Mouse (Mus musculus) liver, embryonic 15.5 days (tissue): ENCODE results near the gene Itih2. TPM values are rescaled to one million over a fixed set of nuclear protein-coding genes. Genes with fewer than 3 reads are reported as not detected.

ENCODE experiments used
- ATAC-seq: fragments of 200-750 bp; cut with Nextera tagmentation; 2 replicates; pipeline ENCODE4 v1.8.0; 2017; ENCODE audit warnings: moderate number of reproducible peaks, mild to moderate bottlenecking, moderate library complexity; ENCODE audit not compliant: insufficient read depth
- H3K27ac ChIP-seq: fragments of 300-500 bp; sonication (generic); replicated peaks from 2 replicates; pipeline ENCODE4 v1.5.1; 2015; ENCODE audit warnings: mild to moderate bottlenecking, inconsistent platforms
- H3K27me3 ChIP-seq: fragments of 300-500 bp; sonication (generic); 2 replicates; pipeline ENCODE4 v1.6.1; 2015; ENCODE audit warnings: mild to moderate bottlenecking, inconsistent platforms
- H3K36me3 ChIP-seq: fragments of 300-500 bp; sonication (generic); replicated peaks from 2 replicates; pipeline ENCODE4 v1.6.1; 2015; ENCODE audit warnings: moderate library complexity, mild to moderate bottlenecking, inconsistent platforms
- H3K4me1 ChIP-seq: fragments of 300-500 bp; sonication (generic); replicated peaks from 2 replicates; pipeline ENCODE4 v1.6.1; 2015; ENCODE audit warnings: inconsistent platforms
- H3K4me2 ChIP-seq: fragments of 300-500 bp; sonication (generic); 2 replicates; pipeline ENCODE4 v1.6.1; 2015; ENCODE audit warnings: moderate library complexity, mild to moderate bottlenecking, inconsistent platforms
- H3K4me3 ChIP-seq: fragments of 300-500 bp; sonication (generic); replicated peaks from 2 replicates; pipeline ENCODE4 v1.5.1; 2015; ENCODE audit warnings: mild to moderate bottlenecking, inconsistent platforms
- H3K9ac ChIP-seq: fragments of 300-500 bp; sonication (generic); 2 replicates; pipeline ENCODE4 v1.6.1; 2015; ENCODE audit warnings: moderate library complexity, mild to moderate bottlenecking, inconsistent platforms
- H3K9me3 ChIP-seq: fragments of 300-500 bp; sonication (generic); replicated peaks from 2 replicates; pipeline ENCODE4 v1.6.1; 2016; ENCODE audit warnings: inconsistent platforms
- WGBS: fragments of 180-500 bp; shearing (Covaris S2); methylation state at CpG from one replicate; pipeline ENCODE4 v1.1.7; 2015; ENCODE audit warnings: mixed read lengths; ENCODE audit not compliant: insufficient replicate concordance; 5-methylcytosine and 5-hydroxymethylcytosine counted together
- polyA plus RNA-seq: library from polyadenylated mRNA; unstranded; fragments of >200 nt; fragmentation: Nextera tagmentation; extraction: Ambion mirVana; gene quantifications from 2 replicates; pipeline ENCODE4 v1.2.1, GENCODE M21; 2015

Gene Itih2
- polyA plus RNA-seq, 1 experiment from 2014 or later = 310 TPM

DNA sequence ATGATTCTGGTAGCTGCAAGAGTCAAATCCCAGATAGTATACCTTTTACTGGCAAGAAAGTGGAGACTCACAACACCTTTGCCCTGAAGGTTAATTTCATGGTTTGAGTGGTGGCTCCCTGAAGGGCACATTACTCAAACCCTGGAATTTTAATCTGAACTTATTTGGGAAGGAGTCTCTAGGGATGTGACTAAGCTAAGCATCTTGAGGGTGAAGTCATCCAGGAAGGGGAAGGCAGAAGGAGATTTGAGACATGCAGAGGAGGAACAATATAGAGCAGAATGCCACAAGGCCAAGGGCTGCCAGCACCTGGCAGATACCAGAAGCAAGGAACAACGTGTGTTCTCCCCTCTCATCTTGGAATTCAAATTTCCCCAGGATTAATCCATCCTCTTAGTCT lies 12.4 kb downstream of the Itih2 start:
- no peaks in the 10 kb centered on the region for H3K9me3 ChIP-seq
- ATAC-seq = no peak
- H3K9ac ChIP-seq = no peak overlapping the region
- H3K27me3 ChIP-seq = no peaks in the 10 kb centered on the region
- peaks cover 9% of the 10 kb centered on the region; the same call in 1 of the 2 replicates for H3K36me3 ChIP-seq
- 32% methylated on average over 1 of the region's 1 CpGs for WGBS
- H3K27ac ChIP-seq = no peak overlapping the region
- no peaks in the 10 kb centered on the region for H3K4me1 ChIP-seq
- H3K4me2 ChIP-seq = no peak overlapping the region
- no peak overlapping the region for H3K4me3 ChIP-seq

DNA sequence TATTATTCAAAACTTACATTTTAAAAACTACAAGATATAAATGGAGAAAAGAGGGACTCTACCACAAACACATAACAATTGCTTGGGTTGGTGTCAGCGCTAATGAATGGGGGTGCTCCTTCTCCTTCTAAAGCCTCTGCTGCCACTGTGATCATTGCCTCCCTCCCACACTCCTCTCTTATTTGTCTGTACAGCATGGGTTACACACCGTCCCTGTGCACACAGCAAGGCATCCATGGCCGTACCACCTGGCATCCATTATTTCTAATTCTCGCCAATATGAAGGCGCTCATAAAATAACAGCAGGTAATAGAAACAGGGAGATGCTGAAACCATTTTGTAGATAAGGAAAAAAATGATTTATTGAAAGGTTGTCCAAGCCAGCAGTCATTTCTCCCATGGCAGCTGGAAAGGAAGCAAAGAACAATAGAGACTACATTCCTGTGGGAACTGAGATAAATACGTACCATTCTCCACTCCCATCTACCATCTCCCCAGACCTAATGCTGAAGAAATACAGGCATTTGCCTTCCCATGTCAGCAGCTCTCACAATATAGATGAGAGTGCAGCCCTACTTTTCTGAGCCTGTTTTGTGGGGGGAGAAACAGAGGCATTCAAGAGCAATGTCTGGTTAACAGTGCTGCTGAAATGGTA lies 22.5 kb downstream of the Itih2 start:
- no peaks in the 10 kb centered on the region for H3K9me3 ChIP-seq
- 54% methylated on average over 6 of the region's 6 CpGs for WGBS
- H3K4me2 ChIP-seq = no peak overlapping the region
- H3K27ac ChIP-seq = no peak overlapping the region
- H3K9ac ChIP-seq = no peak overlapping the region
- no peaks in the 10 kb centered on the region for H3K4me1 ChIP-seq
- H3K27me3 ChIP-seq = no peaks in the 10 kb centered on the region
- ATAC-seq = no peak
- H3K36me3 ChIP-seq = no peaks in the 10 kb centered on the region; the same call in 1 of the 2 replicates
- no peak overlapping the region for H3K4me3 ChIP-seq

DNA sequence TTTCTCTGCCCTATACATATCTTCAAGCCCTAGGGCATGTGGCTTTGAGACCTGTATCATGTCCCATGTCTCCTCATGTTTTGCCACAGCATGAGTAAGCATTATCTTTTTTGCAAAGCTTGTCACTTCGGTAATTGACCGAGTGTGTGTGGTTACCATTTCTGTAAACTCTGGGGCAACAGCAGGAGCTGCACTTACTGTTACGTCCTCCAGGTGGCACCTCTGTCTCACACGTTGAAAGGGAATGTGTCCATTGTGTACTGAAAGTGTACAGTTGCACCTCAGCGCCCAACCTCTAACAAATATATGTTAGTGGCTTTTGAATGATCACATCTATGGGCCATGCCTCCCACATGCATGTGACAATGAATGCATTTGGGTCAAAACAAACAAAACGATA lies 30.0 kb downstream of the Itih2 start:
- Histone ChIP-seq H3K27ac (no peak overlapping the region), H3K4me3 (no peak overlapping the region), H3K4me2 (no peak overlapping the region), H3K36me3 (peaks cover 5% of the 10 kb centered on the region; the same call in 1 of the 2 replicates), H3K4me1 (peaks cover 22% of the 10 kb centered on the region; the same call in 1 of the 2 replicates), H3K9ac (no peak overlapping the region), H3K9me3 (no peaks in the 10 kb centered on the region), H3K27me3 (no peaks in the 10 kb centered on the region)
- 20% methylated on average over 6 of the region's 6 CpGs for WGBS
- ATAC-seq = no peak

DNA sequence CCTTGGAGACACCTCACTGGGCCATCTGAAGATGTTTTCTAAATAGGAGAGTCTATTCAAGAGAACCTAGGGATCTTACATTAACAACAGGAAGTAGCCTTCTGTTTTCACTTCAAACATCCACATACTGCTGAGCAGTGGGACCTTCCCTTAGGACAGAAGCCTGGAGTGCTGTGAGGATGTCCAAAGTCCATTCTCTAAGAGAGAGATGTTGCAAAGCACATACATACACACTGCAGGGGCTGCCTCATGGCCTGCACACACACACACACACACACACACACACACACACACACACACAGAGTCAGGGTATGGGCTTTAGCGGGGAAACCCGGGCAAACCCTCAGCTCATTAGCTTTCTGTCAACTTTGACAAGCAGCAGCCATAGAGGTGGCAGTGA lies 30.7 kb downstream of the Itih2 start:
- Histone ChIP-seq H3K27ac (no peak overlapping the region), H3K9ac (no peak overlapping the region), H3K9me3 (no peaks in the 10 kb centered on the region), H3K36me3 (0 out of 2 replicates have a peak, but pooled peaks cover 7% of the 10 kb centered on the region), H3K4me2 (no peak overlapping the region), H3K4me3 (no peak overlapping the region), H3K27me3 (no peaks in the 10 kb centered on the region), H3K4me1 (peaks cover 22% of the 10 kb centered on the region; the same call in 1 of the 2 replicates)
- WGBS = 40% methylated on average over 2 of the region's 2 CpGs
- ATAC-seq = peak; percentile 20; the same call in 1 of the 2 replicates

DNA sequence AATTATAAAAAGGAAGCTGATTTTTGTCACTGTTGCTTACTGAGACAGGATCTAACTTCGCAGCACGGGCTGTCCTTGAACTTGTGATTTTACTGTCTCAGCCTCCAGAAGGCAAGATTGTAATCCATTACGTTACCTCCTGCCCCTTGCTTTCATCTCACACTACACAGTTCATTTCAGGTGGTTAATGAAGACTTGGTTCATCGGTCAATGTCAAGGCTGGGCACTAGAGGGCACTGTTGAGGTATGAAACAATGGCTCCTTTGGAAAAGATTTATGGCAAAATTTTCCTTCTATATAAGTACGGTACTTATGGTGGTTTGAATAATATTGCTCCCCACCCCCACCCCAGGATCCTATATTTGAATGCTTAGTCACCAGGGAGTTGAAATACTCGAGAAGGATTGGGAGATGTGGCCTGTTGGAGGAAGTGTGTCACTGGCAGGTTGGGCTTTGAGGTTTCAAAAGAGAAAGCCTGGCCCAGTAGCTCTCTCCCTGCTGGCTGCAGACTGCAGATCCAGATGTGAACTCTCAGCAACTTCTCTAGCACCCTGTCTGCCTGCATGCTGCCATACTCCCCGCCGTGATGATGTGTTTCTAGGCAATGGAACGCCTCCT lies 32.5 kb downstream of the Itih2 start:
- Histone ChIP-seq H3K36me3 (peaks cover 7% of the 10 kb centered on the region; the same call in 1 of the 2 replicates), H3K9me3 (no peaks in the 10 kb centered on the region), H3K27ac (no peak overlapping the region), H3K27me3 (no peaks in the 10 kb centered on the region), H3K4me2 (no peak overlapping the region), H3K4me1 (peaks cover 22% of the 10 kb centered on the region; the same call in 1 of the 2 replicates), H3K9ac (no peak overlapping the region), H3K4me3 (no peak overlapping the region)
- WGBS = 26% methylated on average over 9 of the region's 9 CpGs
- ATAC-seq = no peak

DNA sequence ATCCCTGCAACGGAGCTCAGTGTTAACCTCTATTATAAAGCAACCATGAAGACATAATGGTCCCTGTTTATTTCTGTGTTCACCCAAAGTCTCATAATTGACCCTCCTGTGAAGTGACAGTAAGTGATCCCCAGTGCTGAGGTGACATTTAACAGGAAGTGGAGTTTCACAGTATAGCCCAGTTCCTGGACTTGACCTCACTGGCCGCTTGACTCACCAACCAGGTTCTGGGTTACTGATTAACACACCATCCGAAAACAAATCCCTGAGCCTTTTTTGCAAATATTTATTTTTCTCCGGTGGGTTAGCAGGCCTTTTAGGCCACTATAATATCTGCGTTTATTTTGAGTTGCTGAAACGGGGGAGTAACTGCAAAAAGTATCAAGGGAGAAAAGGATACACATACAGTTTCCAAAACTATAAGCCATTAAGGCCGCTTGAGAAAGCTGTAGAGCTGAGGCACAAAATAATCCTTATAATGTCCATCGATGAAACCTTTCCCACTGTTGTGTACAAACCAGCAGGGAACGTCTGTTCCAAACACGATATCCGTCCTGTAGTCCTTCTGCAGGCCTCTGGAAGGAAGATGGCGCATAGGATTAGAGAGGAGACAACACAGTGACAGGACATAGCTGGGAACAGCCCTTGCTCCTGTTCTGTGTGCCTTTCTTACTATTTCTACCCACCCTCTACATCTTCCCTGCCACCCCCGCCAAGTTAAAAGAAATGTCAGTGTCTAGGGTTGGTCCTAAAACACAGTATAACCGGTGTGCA lies 36.7 kb downstream of the Itih2 start:
- 76% methylated on average over 14 of the region's 14 CpGs for WGBS
- Histone ChIP-seq H3K4me3 (no peak overlapping the region), H3K27ac (peak overlapping the region; percentile 41; the same call in 1 of the 2 replicates), H3K9ac (no peak overlapping the region), H3K27me3 (no peaks in the 10 kb centered on the region), H3K4me1 (0 out of 2 replicates have a peak, but pooled peaks cover 3% of the 10 kb centered on the region), H3K4me2 (no peak overlapping the region), H3K36me3 (peaks cover 40% of the 10 kb centered on the region), H3K9me3 (no peaks in the 10 kb centered on the region)
- peak; percentile 64 for ATAC-seq

DNA sequence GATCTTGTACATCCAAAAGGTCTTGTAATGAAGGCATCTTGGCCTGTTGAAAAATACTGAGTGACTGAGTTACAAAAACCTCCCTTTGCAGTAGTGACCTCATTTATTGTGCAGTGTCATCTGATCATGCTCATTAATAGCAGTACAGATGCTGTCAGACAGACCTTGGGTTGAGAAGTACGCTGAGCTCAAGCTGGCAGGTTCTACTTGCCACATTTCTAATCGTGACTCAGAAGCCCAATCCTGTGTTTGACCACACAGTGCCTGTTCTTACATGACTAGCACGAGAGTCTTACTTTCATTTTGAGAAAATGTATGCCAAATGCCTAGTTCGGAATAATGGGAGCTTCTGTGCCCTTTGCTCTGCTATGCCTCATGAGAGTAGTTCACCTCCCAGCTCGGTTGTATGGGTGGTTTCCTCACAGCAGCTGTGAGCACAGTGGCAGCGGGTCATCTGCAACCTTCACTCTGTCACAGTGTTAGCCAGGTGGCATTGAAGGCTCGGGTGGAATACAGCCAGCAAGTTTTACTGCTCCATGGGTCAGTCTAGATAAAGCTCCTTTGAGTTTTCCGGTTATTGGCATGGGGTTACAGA lies 43.8 kb downstream of the Itih2 start:
- 81% methylated on average over 8 of the region's 8 CpGs for WGBS
- no peak overlapping the region for H3K4me2 ChIP-seq
- H3K4me1 ChIP-seq = peaks cover 8% of the 10 kb centered on the region
- H3K9me3 ChIP-seq = no peaks in the 10 kb centered on the region
- peaks cover 77% of the 10 kb centered on the region for H3K36me3 ChIP-seq
- no peak overlapping the region for H3K27ac ChIP-seq
- ATAC-seq = no peak
- H3K27me3 ChIP-seq = no peaks in the 10 kb centered on the region
- no peak overlapping the region for H3K9ac ChIP-seq
- no peak overlapping the region for H3K4me3 ChIP-seq

DNA sequence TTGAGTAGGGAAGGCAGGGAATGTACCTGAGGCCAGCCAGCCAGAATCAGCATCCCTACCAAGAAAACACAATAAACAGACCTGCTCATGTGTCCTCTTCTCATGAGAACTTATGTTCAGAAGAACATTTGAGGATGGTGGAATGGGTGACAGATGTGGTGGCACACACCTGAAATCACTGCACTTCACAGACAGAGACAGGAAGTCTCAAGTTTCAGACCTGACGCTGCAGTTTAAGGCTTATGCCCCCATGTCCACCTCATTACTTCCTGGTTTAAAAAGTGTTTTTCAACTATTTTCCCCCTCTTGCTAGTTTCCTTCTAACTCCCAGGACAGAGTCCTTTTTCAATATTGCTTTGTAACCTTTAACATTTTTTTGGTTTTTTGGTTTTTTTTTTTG lies 48.5 kb downstream of the Itih2 start:
- H3K36me3 ChIP-seq = peaks cover 42% of the 10 kb centered on the region
- WGBS = 58% methylated on average over 1 of the region's 1 CpGs
- peaks cover 32% of the 10 kb centered on the region for H3K4me1 ChIP-seq
- no peaks in the 10 kb centered on the region for H3K9me3 ChIP-seq
- H3K27ac ChIP-seq = no peak overlapping the region
- H3K9ac ChIP-seq = no peak overlapping the region
- ATAC-seq = no peak
- H3K27me3 ChIP-seq = no peaks in the 10 kb centered on the region
- no peak overlapping the region for H3K4me2 ChIP-seq
- H3K4me3 ChIP-seq = no peak overlapping the region

DNA sequence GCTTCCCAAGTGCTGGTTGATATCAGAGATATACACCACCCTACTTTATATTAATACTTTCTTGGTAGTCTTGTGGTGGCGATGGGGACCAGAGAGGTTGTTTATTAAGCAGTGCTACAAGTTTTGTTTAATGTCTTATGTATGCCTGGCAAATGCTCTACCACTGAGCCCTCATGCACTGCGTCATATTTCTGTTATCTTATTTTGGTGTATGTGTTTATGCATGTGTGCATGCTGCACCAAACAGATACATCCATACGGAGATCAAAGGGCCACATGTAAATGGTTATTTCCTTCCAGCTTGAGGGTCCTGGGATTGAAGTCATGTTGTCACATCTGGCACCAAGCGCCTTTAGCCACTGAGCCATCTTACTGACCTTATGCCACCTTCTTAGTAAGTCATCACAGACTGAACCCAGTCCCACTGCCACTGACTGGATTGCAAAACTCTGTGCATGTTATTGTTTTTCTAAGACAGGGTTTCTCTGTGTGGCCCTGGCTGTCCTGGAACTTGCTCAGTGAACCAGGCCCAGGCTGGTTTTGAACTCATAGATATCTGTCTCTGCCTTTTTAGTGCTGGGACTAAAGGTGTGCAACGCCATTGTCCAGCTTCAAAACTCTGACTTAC lies 49.6 kb downstream of the Itih2 start:
- 59% methylated on average over 5 of the region's 5 CpGs for WGBS
- Histone ChIP-seq H3K4me3 (peak overlapping the region; percentile 81), H3K27ac (peak overlapping the region; percentile 79)

DNA sequence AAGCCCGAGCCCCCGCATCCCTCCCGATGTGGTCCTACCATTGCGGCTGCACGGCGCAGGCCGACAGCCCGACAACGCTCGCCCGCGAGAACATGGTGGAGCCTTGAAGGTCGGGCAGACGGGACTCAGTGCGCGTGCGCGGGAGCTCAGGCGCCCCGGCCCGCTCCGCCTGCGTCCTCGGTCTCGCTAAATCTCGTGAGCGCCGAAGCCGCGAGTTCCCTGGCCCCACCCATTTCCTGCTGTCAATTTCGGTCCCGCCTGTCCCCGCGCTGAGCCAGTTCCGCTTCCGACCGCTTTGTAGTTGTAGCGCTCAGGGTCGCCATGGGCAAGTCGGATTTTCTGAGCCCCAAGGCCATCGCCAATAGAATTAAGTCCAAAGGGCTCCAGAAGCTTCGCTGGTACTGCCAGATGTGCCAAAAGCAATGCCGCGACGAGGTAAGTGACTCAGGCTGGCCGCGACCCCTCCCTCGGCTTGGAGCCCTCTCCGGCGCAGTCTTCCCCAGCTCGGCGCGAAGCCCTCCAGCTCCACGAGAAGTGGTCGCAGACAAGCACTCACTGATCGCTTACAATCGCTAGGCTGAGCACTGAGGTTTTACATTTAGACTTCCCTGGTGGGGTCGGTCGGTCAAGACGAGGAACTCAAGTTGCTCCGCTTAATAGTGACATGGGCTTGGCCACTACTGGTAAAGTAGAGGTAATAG lies 50.7 kb downstream of the Itih2 start, which contains the start of the genes Atp5c1 and Kin:
Atp5c1 (minus strand) TSS at position 201 of the 701 bp plus-strand sequence.
Kin (plus strand) TSS at position 284 of the 701 bp plus-strand sequence.
- WGBS = under 1% methylated on average over 61 of the region's 61 CpGs
- peak within 1 kb of the TSS; percentile 90 for H3K9ac ChIP-seq
- peak within 1 kb of the TSS; percentile 81 for H3K27ac ChIP-seq
- H3K4me2 ChIP-seq = peak within 1 kb of the TSS; percentile 74
- H3K4me3 ChIP-seq = peak within 1 kb of the TSS; percentile 81
- no peaks in the 10 kb centered on the region for H3K9me3 ChIP-seq
- peaks cover 43% of the 10 kb centered on the region for H3K4me1 ChIP-seq
- peak; percentile 90 for ATAC-seq
- H3K27me3 ChIP-seq = no peaks in the 10 kb centered on the region
- H3K36me3 ChIP-seq = peaks cover 31% of the 10 kb centered on the region; the same call in 1 of the 2 replicates

More for the DNA sequence above, 49.6 kb downstream of the Itih2 start:
- H3K27me3 ChIP-seq = no peaks in the 10 kb centered on the region
- peak overlapping the region; percentile 90 for H3K9ac ChIP-seq
- peaks cover 32% of the 10 kb centered on the region for H3K36me3 ChIP-seq
- H3K9me3 ChIP-seq = no peaks in the 10 kb centered on the region
- peaks cover 38% of the 10 kb centered on the region for H3K4me1 ChIP-seq
- H3K4me2 ChIP-seq = peak overlapping the region; percentile 74
- ATAC-seq = no peak
